Mouse (Mus musculus): ENCODE measurements around the gene Kcnj4. TPM values are rescaled to one million over a fixed set of nuclear protein-coding genes. Genes with fewer than 3 reads are reported as not detected.

Gene Kcnj4
- polyA plus RNA-seq, 1 experiment: not detected

DNA sequence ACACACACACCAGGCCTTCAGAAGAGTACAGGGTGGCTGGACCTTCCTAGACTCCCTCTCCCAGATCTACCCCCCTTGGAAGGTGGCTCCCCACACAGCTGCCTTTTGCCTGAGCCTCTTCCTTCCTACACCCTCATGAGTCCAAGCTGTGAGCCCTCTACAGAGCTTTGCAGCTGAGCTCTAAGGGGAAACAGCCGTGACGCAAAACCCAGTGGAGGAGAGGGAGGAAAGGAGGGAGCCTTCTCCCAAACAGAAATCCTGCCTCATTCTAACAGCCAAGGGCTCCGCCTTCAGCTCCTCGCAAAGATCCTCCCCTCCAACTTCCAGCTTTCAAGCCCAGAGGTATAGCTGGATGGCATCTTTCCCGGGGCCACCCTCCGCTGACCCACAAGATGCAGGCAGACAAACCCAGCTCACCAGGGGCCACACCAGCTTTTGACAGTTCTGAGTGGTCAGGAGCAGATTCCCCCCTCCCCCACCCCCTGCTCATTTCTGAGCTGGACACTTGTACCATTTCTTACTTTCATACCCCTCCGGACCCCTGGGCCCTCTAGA lies 61.1 kb downstream of the Kcnj4 start:
- no peak for TF ChIP-seq GATA1 (IDR thresholded peaks at IDR 0.05; ENCODE audit: low read length)

DNA sequence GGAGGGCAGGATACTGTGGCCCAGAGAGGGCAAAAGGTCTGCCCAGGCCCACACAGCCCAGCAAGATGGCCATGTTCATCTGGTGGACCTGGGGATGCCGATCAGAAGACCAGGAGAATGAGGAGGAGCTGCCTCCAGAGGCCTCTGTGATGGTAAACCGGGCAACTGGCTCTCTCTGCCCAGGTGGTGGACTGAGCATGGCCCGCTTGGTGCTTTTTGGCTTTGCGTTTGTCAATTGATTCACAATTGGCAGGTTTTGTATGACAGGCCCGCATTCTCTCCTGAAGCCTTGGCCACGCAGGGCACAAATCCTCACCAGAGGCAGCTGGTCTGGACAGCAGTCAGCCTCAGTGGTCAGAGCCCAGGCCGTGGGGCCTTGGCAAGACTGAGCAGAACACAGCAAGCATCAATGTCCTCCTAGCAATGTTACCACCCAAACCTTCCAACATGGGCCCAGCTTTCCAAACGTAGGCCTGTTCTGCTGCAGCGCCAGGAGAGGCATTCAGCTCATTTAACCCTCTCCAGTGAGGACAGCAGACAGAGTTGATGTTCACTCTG lies 62.0 kb downstream of the Kcnj4 start:
- TF ChIP-seq GATA1 (IDR thresholded peaks at IDR 0.05; ENCODE audit: low read length): no peak

DNA sequence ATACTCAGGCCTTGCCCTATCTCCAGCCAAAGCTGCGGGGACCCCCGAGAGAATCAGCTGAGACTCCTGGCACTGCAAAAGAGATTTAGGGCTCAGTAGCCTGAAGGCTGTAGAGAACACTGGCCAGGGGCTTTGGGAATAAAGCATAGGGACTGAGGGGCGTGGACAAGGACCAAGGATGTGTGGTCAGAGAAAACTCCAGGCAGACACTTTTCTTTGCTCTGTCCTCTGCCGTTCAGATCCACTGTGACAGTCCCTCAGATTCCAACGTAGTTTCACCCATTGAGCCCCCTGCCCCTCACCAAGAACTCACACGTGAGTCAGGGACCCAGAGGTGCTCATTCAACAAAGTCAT lies 62.8 kb downstream of the Kcnj4 start:
- TF ChIP-seq GATA1 (IDR thresholded peaks at IDR 0.05; ENCODE audit: low read length): no peak

DNA sequence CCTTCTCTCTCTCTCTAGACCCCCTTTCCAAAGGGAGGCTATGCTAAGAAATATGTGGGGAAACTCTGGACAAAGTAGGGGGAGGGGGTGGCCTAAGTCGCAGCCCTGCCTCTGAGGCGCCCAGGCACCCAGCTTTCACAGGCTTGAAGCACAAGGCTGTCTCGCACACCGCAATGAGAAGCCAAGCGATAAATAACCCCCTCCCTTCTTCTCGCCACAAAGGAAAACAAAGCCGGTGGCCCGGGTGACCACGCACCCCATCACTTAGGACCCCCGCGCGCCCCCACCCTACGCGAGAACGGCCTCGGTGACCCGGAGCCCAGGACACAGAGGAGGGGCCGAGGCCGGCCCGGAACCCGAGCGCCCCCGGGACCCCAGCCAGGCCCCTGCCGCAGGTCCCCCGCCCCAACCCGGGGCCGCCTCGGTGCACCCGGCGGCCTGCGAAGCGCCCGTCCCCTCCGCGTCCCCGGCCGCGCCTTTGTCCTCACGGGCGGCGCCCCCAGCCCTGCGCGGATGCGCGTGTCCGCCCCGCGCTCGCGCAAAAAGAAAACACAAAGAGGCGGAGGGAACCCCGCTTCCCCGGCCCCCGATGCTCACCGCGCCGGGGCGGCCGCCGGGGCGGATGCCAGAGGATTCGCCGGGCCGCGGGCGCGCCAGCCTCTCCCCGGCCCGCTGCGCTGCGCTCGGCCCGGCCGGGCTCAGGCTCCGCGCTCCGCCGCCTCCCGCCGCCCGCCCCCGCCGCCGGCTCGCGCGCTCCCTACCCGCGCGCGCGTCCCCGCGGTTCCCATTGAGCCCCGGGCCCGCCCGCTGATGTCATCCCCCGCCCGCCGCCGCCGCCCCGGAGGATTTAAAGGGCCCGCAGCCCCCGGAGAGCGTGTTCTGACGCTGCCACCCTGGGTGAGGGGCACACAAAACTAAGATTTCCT lies 63.4 kb downstream of the Kcnj4 start:
- TF ChIP-seq GATA1 (IDR thresholded peaks at IDR 0.05; ENCODE audit: low read length): no peak

DNA sequence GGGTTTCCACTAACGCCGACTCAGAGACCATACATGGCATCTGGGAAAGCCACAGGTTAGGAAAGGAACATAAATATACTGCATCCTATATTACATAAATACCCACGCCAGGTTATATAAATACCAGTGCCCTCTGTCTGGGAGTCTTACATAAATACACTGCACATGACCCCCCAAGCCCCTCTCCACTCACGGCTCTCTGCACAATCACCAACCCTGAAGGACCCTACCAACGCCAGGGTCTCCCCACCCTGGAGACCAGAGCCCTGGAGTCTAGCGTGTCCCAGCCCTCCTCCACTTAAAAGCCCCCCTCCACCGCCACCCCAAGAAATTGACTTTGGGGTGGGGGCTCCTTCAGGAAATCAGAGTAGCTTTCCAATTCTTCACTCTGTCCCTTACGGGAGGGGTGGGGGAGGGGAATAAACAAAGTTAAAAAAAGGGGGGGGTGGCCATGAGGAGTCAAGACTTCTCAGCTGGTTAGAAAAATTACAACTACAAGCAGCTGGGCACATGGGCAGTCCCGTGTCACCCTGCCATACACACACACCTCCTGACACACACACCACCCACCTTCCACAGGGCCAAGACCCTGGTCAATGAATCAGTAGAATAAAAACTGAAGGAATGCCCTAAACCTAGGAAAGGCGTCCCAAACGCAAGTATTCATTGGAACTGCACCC lies 64.2 kb downstream of the Kcnj4 start:
- TF ChIP-seq GATA1 (IDR thresholded peaks at IDR 0.05; ENCODE audit: low read length): no peak

DNA sequence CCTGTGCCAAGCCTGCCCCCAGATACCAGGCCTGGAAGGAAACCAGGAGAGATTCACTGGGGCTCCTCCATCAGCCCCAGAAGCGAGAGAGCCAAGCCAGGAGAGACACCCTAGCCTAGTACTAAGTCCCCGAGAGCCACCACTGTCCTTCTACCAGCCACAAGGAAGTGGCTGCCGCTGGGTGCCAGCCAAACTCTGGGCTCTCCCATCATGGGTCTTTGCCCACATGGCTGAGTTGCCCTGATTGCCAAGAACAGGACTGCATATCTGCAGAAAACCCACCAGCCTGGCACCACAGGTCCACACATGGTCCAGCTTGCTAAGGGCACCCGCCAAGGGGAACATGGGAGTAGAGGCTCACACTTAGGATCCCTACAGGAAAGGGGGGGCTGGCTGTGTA lies 64.8 kb downstream of the Kcnj4 start:
- no peak for TF ChIP-seq GATA1 (IDR thresholded peaks at IDR 0.05; ENCODE audit: low read length)

DNA sequence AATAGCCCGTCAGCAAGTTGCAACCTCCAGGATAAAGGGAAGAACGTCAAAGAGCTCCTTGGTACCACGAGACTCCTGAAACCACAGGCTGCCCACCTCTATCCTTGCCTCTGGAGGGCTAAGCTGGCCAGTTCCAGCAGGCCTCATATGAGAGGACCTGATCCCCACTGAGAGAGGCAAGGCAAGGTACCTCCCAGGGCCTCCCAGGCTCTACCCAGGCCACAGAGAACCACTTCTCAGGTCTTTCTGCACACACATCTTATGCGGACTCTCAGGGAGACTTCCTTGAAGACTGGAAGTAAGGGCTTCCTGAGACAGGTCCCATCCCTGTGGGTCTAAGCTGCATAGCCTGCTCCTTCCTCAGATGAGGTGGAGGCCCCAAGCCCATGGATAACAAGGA lies 65.7 kb downstream of the Kcnj4 start:
- no peak for TF ChIP-seq GATA1 (IDR thresholded peaks at IDR 0.05; ENCODE audit: low read length)

DNA sequence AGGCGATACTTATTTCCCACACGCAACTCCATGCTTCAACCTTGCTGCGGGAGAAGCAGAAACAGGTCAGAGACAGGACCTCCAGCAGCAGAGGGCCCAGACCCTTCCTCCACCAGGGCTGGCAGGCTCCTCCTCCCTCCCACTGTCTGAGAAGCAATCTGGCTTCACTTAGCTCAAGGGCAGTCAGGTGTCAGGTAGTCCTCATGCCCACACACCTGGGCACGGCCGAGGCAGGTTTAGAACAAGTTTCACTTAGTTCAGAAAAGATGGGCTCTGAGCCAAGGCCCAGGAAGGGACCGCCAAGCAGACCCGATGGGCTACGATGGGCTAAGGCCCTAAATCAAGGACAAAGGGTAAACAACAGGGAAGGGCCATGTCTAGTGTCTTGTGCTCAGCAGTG lies 66.2 kb downstream of the Kcnj4 start:
- TF ChIP-seq GATA1 (IDR thresholded peaks at IDR 0.05; ENCODE audit: low read length): no peak

DNA sequence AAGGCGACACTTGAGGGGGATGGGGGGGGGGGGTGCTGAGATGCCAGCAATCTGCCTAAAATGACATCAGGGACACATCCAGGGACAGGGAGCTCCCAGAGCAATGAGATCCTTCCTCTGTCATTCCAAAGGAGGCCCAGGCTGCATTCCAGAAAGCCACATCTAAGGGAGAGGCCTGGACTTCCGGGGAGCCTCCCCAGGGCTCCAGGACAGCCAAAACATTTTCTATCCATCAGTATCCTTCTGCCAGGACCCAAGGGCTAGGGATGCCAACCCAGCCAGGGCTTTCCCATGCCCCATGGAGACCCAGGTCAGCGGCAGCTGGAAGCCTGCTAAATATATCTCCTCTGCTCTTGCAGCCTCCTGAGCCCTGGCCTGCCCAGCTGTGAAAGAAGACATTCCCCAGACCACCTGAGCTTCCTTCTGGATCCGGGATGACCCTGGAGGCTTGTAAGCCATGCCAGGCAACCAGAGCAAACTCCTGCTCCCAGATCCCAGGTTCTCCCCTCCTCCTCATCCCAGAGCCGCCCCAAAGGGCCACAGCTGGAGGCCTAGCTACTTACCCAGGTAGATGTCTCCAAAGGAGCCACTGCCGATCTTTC lies 66.7 kb downstream of the Kcnj4 start:
- TF ChIP-seq GATA1 (IDR thresholded peaks at IDR 0.05; ENCODE audit: low read length): no peak

DNA sequence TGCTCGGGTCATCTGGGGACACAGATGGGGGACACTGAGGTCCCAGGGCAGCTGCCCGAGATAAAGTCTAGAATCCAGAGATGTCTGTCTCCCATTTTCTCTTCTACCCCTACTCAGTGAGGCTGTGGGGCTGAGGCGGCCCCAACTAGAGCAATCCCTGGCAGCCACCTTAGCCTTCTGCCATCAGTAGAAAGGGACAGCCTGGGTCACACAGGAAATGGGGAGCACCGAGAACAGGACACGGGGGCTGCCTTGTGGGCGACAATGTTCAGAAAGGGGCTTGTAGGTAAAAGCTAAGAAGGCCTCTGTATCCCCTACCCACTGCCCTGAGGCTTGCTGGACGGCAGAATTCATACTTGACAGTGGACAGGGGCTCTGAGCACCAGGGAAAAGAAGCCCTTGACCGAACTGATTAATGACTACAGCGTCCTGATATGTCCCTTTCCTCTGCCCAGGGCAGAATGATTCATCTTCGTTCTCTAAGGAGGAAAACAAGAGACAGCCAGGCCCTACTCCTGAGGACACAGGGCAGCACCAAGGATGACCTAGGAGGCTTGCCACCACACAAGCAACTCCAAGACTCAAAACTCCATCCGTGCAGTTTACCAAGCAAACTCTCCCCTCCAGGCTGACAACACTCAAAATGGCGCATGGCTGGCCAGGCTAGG lies 67.4 kb downstream of the Kcnj4 start:
- TF ChIP-seq GATA1 (IDR thresholded peaks at IDR 0.05; ENCODE audit: low read length): no peak

DNA sequence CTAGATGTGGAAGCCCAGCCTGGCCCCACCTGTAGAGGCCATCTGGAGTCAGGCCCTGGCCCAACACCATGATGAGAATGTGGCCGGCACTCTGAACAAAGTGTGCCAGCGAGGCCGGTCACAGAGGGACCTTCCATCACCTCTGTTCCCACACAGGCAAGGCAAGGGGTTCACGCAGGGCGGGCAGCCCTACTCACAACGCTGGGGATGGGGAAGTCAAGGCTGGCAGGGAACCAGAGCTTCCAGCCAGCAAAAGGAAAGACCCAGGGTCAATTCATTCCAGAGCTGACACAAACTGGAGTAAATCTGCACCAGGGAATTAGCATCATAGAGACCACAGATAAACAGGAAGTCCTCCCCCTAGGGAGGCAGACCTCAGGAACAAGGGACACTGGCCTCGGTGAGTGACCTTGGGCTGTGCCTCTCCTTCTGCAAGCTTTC lies 68.5 kb downstream of the Kcnj4 start:
- TF ChIP-seq GATA1 (IDR thresholded peaks at IDR 0.05; ENCODE audit: low read length): no peak

DNA sequence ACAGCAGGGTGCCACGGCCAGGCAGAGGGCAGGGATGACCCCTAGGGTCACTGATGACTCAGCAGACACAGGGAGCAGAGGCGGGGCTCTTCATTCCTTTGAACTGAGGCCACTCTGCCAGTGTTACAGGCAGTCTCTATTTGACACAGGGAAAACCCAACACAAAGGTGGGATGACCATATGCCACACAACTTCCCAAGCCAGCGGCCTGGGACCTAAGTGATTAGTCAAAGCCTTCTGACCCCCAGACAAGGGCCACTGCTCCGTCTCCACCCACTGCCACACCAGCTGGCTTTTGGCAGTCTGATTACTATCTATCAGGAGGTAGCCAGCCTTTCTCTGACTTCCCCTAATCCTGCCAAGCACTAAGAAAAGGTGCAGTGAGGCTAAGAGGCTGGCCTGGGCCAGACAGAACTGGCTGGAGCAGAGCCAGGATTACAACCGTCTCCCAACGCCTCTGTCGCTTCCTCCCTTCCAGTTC lies 69.8 kb downstream of the Kcnj4 start:
- TF ChIP-seq GATA1 (IDR thresholded peaks at IDR 0.05; ENCODE audit: low read length): no peak

Other genes with a start within 250 kb of the Kcnj4 start
- not detected in 2 replicates for gene Baiap2l2, start 219.7 kb downstream of the Kcnj4 start, polyA plus RNA-seq (2012)
- 25.1 and 27.0 TPM in 2 replicates for gene Pla2g6, start 176.9 kb downstream of the Kcnj4 start, polyA plus RNA-seq (2012)
- gene Maff, start 158.6 kb downstream of the Kcnj4 start, polyA plus RNA-seq (2012): 3.6 and 4.1 TPM in 2 replicates
- 18.0 and 25.1 TPM in 2 replicates for gene Tmem184b, start 101.7 kb downstream of the Kcnj4 start, polyA plus RNA-seq (2012)
- gene Csnk1e, start 49.7 kb downstream of the Kcnj4 start, polyA plus RNA-seq (2012): not detected in 2 replicates
- not detected in 2 replicates for gene Kdelr3, start 11.2 kb upstream of the Kcnj4 start, polyA plus RNA-seq (2012)
- 65.7 and 86.5 TPM in 2 replicates for gene Ddx17, start 41.5 kb upstream of the Kcnj4 start, polyA plus RNA-seq (2012)
- not detected in 2 replicates for gene Dmc1, start 99.9 kb upstream of the Kcnj4 start, polyA plus RNA-seq (2012)
- gene Fam227a, start 153.7 kb upstream of the Kcnj4 start, polyA plus RNA-seq (2012): 0.13 TPM in 1 of 2 replicates, not detected in the other
- 95.3 and 121 TPM in 2 replicates for gene Cby1, start 154.0 kb upstream of the Kcnj4 start, polyA plus RNA-seq (2012)
- 168 and 172 TPM in 2 replicates for gene Tomm22, start 165.6 kb upstream of the Kcnj4 start, polyA plus RNA-seq (2012)
- 27.5 and 38.9 TPM in 2 replicates for gene Josd1, start 182.7 kb upstream of the Kcnj4 start, polyA plus RNA-seq (2012)
- gene Gtpbp1, start 185.6 kb upstream of the Kcnj4 start, polyA plus RNA-seq (2012): 126 and 161 TPM in 2 replicates
- 28.7 and 33.4 TPM in 2 replicates for gene Sun2, start 237.3 kb upstream of the Kcnj4 start, polyA plus RNA-seq (2012)